Mouse (Mus musculus): ENCODE results near the gene Rmdn2. TPM values are rescaled to one million over a fixed set of nuclear protein-coding genes. Genes with fewer than 3 reads are reported as not detected.

Gene Rmdn2
- polyA plus RNA-seq, 1 experiment: 1.9 TPM

DNA sequence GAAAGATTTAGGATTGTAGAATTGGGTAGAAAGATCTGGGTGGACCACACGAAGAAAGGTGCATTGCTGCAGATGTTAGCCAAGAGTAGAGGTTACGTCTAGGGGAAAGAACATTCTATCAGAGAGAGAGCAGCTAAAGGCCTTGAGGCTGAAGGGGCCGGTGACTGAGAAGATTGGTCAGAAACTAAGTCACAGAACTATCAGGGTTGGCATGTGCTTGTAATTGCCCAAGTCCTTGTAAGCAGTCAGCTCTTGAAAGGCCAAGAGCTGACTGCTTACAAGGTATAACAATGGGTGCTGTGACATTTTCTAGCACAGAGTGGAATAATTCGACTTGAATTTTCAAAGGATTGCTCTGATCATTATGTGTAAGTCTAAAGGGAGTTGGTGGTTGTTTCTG, 38.2 kb downstream of the Rmdn2 start:
- no peak for DNase-seq
- 92% methylated on average over 4 of the region's 4 CpGs for whole genome bisulfite sequencing
- Histone ChIP-seq H3K27me3 (replicated peaks; ENCODE audit: control insufficient read depth, insufficient read depth, low read length) (no peaks in the 10 kb centered on the region), H3K36me3 (ENCODE audit: control insufficient read depth, insufficient read depth, low read length) (no peaks in the 10 kb centered on the region), H3K27ac (ENCODE audit: insufficient read depth, low read depth, low read length) (no peak overlapping the region), H3K4me1 (ENCODE audit: control insufficient read depth, insufficient read depth, low read length) (no peaks in the 10 kb centered on the region), H3K4me3 (ENCODE audit: insufficient read depth, low read depth, low read length) (no peak overlapping the region)
- TF ChIP-seq POLR2A (IDR thresholded peaks at IDR 0.05; ENCODE audit: low read depth, low read length): no peak

DNA sequence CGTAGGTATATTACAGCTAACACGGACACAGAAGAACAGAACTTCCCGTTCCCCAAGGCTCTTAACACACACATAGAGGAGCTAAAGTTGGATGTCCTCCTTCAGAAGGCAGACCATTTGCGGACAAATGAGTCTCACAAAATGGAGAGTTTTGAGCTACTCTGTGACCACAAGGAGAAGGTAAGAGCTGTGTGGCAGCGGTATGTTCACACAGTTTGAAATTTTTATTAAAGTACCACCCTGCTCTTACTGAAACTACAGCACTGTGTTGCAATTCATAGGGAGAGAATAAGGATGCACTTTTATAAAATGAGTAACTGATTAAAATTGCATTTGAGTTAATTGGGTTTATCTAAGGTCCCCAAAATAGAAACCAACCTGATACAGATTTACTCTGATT, 38.6 kb downstream of the Rmdn2 start:
- Histone ChIP-seq H3K27me3 (replicated peaks; ENCODE audit: control insufficient read depth, insufficient read depth, low read length) (no peaks in the 10 kb centered on the region), H3K4me3 (ENCODE audit: insufficient read depth, low read depth, low read length) (no peak overlapping the region), H3K27ac (ENCODE audit: insufficient read depth, low read depth, low read length) (no peak overlapping the region), H3K36me3 (ENCODE audit: control insufficient read depth, insufficient read depth, low read length) (no peaks in the 10 kb centered on the region), H3K4me1 (ENCODE audit: control insufficient read depth, insufficient read depth, low read length) (no peaks in the 10 kb centered on the region)
- TF ChIP-seq POLR2A (IDR thresholded peaks at IDR 0.05; ENCODE audit: low read depth, low read length): no peak
- DNase-seq: no peak
- WGBS: 97% methylated on average over 5 of the region's 5 CpGs

DNA sequence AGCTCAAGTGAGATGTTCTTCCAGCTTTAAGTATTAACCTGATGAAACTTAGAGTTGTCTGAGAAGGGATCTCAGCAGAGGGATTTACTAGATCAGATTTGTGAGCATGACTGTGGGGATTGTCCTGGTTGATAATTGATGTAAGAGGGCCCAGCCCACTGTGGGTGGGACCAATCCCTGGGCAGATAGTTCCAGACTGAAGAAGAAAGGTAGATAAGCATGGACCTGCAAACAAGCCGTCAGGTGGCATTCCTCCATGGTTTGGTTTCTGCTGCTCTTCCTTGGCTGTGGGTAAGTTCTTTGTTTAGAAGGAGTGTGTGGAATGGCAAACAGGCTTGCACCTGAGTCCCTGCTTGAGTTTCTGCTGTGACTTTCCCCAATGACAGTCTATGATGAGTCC, 41.5 kb downstream of the Rmdn2 start:
- no peaks in the 10 kb centered on the region for H3K4me1 ChIP-seq (ENCODE audit: control insufficient read depth, insufficient read depth, low read length)
- no peak for DNase-seq
- no peak overlapping the region for H3K4me3 ChIP-seq (ENCODE audit: insufficient read depth, low read depth, low read length)
- TF ChIP-seq POLR2A (IDR thresholded peaks at IDR 0.05; ENCODE audit: low read depth, low read length) (no peak), CTCF (conservative IDR thresholded peaks at IDR 0.05; ENCODE audit: insufficient read depth, insufficient read length, low read depth, low read length) (no peak)
- 90% methylated on average over 1 of the region's 1 CpGs for WGBS
- no peaks in the 10 kb centered on the region for H3K27me3 ChIP-seq (replicated peaks; ENCODE audit: control insufficient read depth, insufficient read depth, low read length)
- no peaks in the 10 kb centered on the region for H3K36me3 ChIP-seq (ENCODE audit: control insufficient read depth, insufficient read depth, low read length)
- no peak overlapping the region for H3K27ac ChIP-seq (ENCODE audit: insufficient read depth, low read depth, low read length)

GRCm38 (mm10) chr17:79654187-79654586, 42.5 kb downstream of the Rmdn2 start:
- DNase-seq: no peak
- Histone ChIP-seq H3K4me1 (ENCODE audit: control insufficient read depth, insufficient read depth, low read length) (no peaks in the 10 kb centered on the region), H3K27ac (ENCODE audit: insufficient read depth, low read depth, low read length) (no peak overlapping the region), H3K27me3 (replicated peaks; ENCODE audit: control insufficient read depth, insufficient read depth, low read length) (no peaks in the 10 kb centered on the region), H3K36me3 (ENCODE audit: control insufficient read depth, insufficient read depth, low read length) (no peaks in the 10 kb centered on the region), H3K4me3 (ENCODE audit: insufficient read depth, low read depth, low read length) (no peak overlapping the region)
- TF ChIP-seq CTCF (conservative IDR thresholded peaks at IDR 0.05; ENCODE audit: insufficient read depth, insufficient read length, low read depth, low read length): no peak
- TF ChIP-seq POLR2A (IDR thresholded peaks at IDR 0.05; ENCODE audit: low read depth, low read length): no peak
- WGBS: 86% methylated on average over 3 of the region's 3 CpGs

- TF ChIP-seq CTCF (conservative IDR thresholded peaks at IDR 0.05; ENCODE audit: insufficient read depth, insufficient read length, low read depth, low read length): no peak
- TF ChIP-seq POLR2A (IDR thresholded peaks at IDR 0.05; ENCODE audit: low read depth, low read length): no peak
- 37% methylated on average over 9 of the region's 9 CpGs for WGBS
- Histone ChIP-seq H3K27me3 (replicated peaks; ENCODE audit: control insufficient read depth, insufficient read depth, low read length) (no peaks in the 10 kb centered on the region), H3K4me3 (ENCODE audit: insufficient read depth, low read depth, low read length) (no peak overlapping the region), H3K36me3 (ENCODE audit: control insufficient read depth, insufficient read depth, low read length) (no peaks in the 10 kb centered on the region), H3K27ac (ENCODE audit: insufficient read depth, low read depth, low read length) (no peak overlapping the region), H3K4me1 (ENCODE audit: control insufficient read depth, insufficient read depth, low read length) (no peaks in the 10 kb centered on the region)
- no peak for DNase-seq
Observed at GRCm38 (mm10) chr17:79657785-79658184, 46.1 kb downstream of the Rmdn2 start.

- H3K27ac ChIP-seq (ENCODE audit: insufficient read depth, low read depth, low read length): no peak overlapping the region
- no peak for DNase-seq
- 71% methylated on average over 3 of the region's 3 CpGs for WGBS
Observed at GRCm38 (mm10) chr17:79658452-79658851, 46.8 kb downstream of the Rmdn2 start.

GRCm38 (mm10) chr17:79658863-79659262, 47.2 kb downstream of the Rmdn2 start:
- Histone ChIP-seq H3K27me3 (replicated peaks; ENCODE audit: control insufficient read depth, insufficient read depth, low read length) (no peaks in the 10 kb centered on the region), H3K36me3 (ENCODE audit: control insufficient read depth, insufficient read depth, low read length) (no peaks in the 10 kb centered on the region), H3K4me3 (ENCODE audit: insufficient read depth, low read depth, low read length) (no peak overlapping the region), H3K4me1 (ENCODE audit: control insufficient read depth, insufficient read depth, low read length) (no peaks in the 10 kb centered on the region), H3K27ac (ENCODE audit: insufficient read depth, low read depth, low read length) (no peak overlapping the region)
- no peak for TF ChIP-seq POLR2A (IDR thresholded peaks at IDR 0.05; ENCODE audit: low read depth, low read length)
- TF ChIP-seq CTCF (conservative IDR thresholded peaks at IDR 0.05; ENCODE audit: insufficient read depth, insufficient read length, low read depth, low read length): no peak
- WGBS: 72% methylated on average over 8 of the region's 8 CpGs
- DNase-seq: no peak

More at GRCm38 (mm10) chr17:79658452-79658851, 46.8 kb downstream of the Rmdn2 start:
- H3K27me3 ChIP-seq (replicated peaks; ENCODE audit: control insufficient read depth, insufficient read depth, low read length): no peaks in the 10 kb centered on the region
- H3K36me3 ChIP-seq (ENCODE audit: control insufficient read depth, insufficient read depth, low read length): no peaks in the 10 kb centered on the region
- H3K4me1 ChIP-seq (ENCODE audit: control insufficient read depth, insufficient read depth, low read length): no peaks in the 10 kb centered on the region
- TF ChIP-seq POLR2A (IDR thresholded peaks at IDR 0.05; ENCODE audit: low read depth, low read length) (no peak), CTCF (conservative IDR thresholded peaks at IDR 0.05; ENCODE audit: insufficient read depth, insufficient read length, low read depth, low read length) (no peak)
- no peak overlapping the region for H3K4me3 ChIP-seq (ENCODE audit: insufficient read depth, low read depth, low read length)

DNA sequence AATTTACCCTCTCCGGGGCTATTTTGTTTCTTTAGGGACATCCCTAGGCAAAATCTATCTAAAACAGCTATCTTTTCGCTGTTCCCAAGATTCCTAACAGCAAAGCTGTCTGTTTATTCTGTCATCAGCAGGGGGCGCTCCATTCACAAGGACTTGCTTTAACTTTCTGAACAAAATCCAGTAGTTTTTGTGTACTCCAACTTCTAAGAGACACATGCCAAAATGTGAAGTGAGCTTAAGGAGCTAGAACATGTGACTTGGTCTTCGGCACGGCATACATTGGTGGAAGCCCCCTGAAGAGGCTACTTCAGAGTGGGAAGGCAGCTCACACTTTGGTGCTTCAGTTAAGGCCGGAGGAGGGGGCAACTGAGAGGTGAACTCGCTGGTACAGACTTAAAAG, 49.7 kb downstream of the Rmdn2 start:
- H3K4me3 ChIP-seq (ENCODE audit: insufficient read depth, low read depth, low read length): no peak overlapping the region
- no peaks in the 10 kb centered on the region for H3K36me3 ChIP-seq (ENCODE audit: control insufficient read depth, insufficient read depth, low read length)
- no peak overlapping the region for H3K27ac ChIP-seq (ENCODE audit: insufficient read depth, low read depth, low read length)
- TF ChIP-seq POLR2A (IDR thresholded peaks at IDR 0.05; ENCODE audit: low read depth, low read length) (no peak), CTCF (conservative IDR thresholded peaks at IDR 0.05; ENCODE audit: insufficient read depth, insufficient read length, low read depth, low read length) (0 out of 2 replicates have a peak, but pooled peaks have one; percentile 8)
- 41% methylated on average over 7 of the region's 7 CpGs for WGBS
- no peaks in the 10 kb centered on the region for H3K4me1 ChIP-seq (ENCODE audit: control insufficient read depth, insufficient read depth, low read length)
- peak; percentile 65 for DNase-seq
- H3K27me3 ChIP-seq (replicated peaks; ENCODE audit: control insufficient read depth, insufficient read depth, low read length): no peaks in the 10 kb centered on the region
